Mouse (Mus musculus): Measurements from ENCODE around the gene Slc7a6. TPM values are rescaled to one million over a fixed set of nuclear protein-coding genes. Genes with fewer than 3 reads are reported as not detected.

Slc7a6 gene
- 8.3 and 9.4 TPM in 2 replicates for polyA plus RNA-seq (2012; ENCODE audit: insufficient read depth, insufficient read length, missing spikeins)

- Histone ChIP-seq H3K27ac (ENCODE audit: insufficient read depth, low read depth, low read length) (peak within 1 kb of the TSS; percentile 38), H3K4me3 (ENCODE audit: insufficient read depth, low read length) (peak within 1 kb of the TSS; percentile 79), H3K4me1 (ENCODE audit: control insufficient read depth, insufficient read depth, low read length) (peaks cover 16% of the 10 kb centered on the region)
- no peak for TF ChIP-seq POLR2A (IDR thresholded peaks at IDR 0.05; ENCODE audit: borderline replicate concordance, low read depth, low read length)
- TF ChIP-seq CTCF (IDR thresholded peaks at IDR 0.05; ENCODE audit: low read depth, low read length) = no peak
These were observed at the start of gene Slc7a6 for GRCm38 (mm10) chr8:106168356-106169016. Slc7a6 (plus strand) TSS chr8:106168857.

DNA sequence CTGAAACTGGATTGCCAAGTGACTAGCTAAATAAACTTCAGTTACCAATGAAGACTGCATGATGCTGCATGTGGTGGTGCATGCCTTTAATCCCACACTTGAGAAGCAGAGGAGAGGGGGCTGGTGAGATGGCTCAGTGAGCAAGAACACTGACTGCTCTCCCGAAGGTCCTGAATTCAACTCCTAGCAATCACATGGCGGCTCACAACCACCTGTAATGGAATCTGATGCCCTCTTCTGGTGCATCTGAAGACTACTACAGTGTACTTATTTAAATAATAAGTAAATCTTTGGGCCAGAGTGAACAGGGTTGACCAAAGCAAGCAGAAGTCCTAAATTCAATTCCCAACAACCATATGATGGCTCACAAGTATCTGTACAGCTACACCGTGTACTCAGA lies 45.2 kb upstream of the Slc7a6 start:
- no peak overlapping the region for H3K27ac ChIP-seq (ENCODE audit: insufficient read depth, low read depth, low read length)
- TF ChIP-seq CTCF (IDR thresholded peaks at IDR 0.05; ENCODE audit: low read depth, low read length) = no peak
- no peak for TF ChIP-seq POLR2A (IDR thresholded peaks at IDR 0.05; ENCODE audit: borderline replicate concordance, low read depth, low read length)
- H3K4me1 ChIP-seq (ENCODE audit: control insufficient read depth, insufficient read depth, low read length) = peaks cover 10% of the 10 kb centered on the region
- H3K4me3 ChIP-seq (ENCODE audit: insufficient read depth, low read length) = no peak overlapping the region

DNA sequence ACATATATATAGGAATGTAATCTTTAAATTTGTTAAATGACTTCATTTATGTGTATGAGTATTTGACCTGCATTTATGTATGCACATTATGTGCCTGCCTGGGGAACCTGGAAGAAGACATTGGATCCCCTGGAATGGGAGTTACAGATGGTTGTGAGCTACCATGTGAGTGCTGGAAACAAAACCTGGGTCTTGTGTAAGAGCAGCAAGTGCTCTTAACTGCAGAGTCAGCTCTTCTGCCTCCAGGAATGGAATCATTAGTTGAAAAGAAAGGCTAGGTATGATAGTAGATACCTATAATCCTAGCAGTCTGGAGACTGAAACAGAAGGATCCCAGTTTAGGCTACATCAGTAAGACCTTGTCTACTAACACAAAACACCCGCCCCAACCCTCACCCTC lies 42.6 kb upstream of the Slc7a6 start:
- Histone ChIP-seq H3K4me3 (ENCODE audit: insufficient read depth, low read length) (no peak overlapping the region), H3K27ac (ENCODE audit: insufficient read depth, low read depth, low read length) (no peak overlapping the region), H3K4me1 (ENCODE audit: control insufficient read depth, insufficient read depth, low read length) (peaks cover 10% of the 10 kb centered on the region)
- TF ChIP-seq POLR2A (IDR thresholded peaks at IDR 0.05; ENCODE audit: borderline replicate concordance, low read depth, low read length) (no peak), CTCF (IDR thresholded peaks at IDR 0.05; ENCODE audit: low read depth, low read length) (no peak)

DNA sequence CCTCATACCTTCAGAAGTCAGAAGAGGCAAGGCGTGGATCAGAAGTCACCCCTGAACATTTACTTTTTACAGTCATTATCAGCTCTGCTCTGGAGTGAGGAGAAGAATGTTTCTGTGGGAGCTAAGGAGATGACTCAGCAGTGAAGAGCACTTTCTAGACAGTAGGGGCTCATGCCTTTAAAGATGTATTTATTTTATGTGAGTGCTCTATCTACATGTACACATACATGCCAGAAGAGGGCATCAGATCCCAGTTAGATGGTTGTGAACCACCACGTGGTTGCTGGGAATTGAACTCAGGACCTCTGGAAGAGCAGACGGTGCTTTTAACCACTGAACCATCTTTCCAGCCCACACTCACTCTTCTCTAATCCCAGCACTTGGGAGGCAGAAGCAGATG lies 41.6 kb upstream of the Slc7a6 start:
- Histone ChIP-seq H3K4me3 (ENCODE audit: insufficient read depth, low read length) (no peak overlapping the region), H3K27ac (ENCODE audit: insufficient read depth, low read depth, low read length) (no peak overlapping the region), H3K4me1 (ENCODE audit: control insufficient read depth, insufficient read depth, low read length) (peaks cover 10% of the 10 kb centered on the region)
- TF ChIP-seq POLR2A (IDR thresholded peaks at IDR 0.05; ENCODE audit: borderline replicate concordance, low read depth, low read length) (no peak), CTCF (IDR thresholded peaks at IDR 0.05; ENCODE audit: low read depth, low read length) (no peak)

DNA sequence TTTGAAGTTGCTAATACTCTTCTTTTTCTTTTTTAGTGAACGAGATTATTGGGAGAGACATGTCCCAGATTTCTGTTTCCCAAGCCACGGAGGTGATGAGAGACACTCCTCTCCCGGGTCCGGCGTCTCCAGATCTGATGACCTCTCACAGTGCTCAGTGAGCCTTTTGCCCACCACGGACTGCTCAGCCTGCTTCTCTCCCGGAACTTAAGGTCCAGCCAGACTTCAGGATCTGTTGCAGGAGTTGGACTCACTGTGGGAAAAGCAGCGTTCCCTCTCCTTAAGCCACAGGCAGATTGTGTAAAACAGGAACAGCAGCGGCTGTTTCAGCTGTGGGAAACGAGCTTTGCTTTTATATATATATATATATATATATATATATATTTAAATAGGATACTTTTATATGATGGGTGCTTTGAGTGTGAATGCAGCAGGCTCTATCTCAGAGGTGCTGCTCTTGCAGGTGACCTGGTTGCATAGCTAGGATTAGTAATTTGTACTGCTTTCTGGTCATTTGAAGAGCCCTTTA lies 40.7 kb upstream of the Slc7a6 start:
- H3K4me1 ChIP-seq (ENCODE audit: control insufficient read depth, insufficient read depth, low read length) = peaks cover 10% of the 10 kb centered on the region
- no peak overlapping the region for H3K4me3 ChIP-seq (ENCODE audit: insufficient read depth, low read length)
- TF ChIP-seq CTCF (IDR thresholded peaks at IDR 0.05; ENCODE audit: low read depth, low read length) = no peak
- no peak for TF ChIP-seq POLR2A (IDR thresholded peaks at IDR 0.05; ENCODE audit: borderline replicate concordance, low read depth, low read length)
- H3K27ac ChIP-seq (ENCODE audit: insufficient read depth, low read depth, low read length) = no peak overlapping the region

GRCm38 (mm10) chr8:106129232-106129930 lies 39.3 kb upstream of the Slc7a6 start:
- H3K27ac ChIP-seq (ENCODE audit: insufficient read depth, low read depth, low read length) = no peak overlapping the region

GRCm38 (mm10) chr8:106129997-106130396 lies 38.7 kb upstream of the Slc7a6 start:
- Histone ChIP-seq H3K27ac (ENCODE audit: insufficient read depth, low read depth, low read length) (no peak overlapping the region), H3K4me1 (ENCODE audit: control insufficient read depth, insufficient read depth, low read length) (peaks cover 9% of the 10 kb centered on the region), H3K4me3 (ENCODE audit: insufficient read depth, low read length) (no peak overlapping the region)
- TF ChIP-seq CTCF (IDR thresholded peaks at IDR 0.05; ENCODE audit: low read depth, low read length) (no peak), POLR2A (IDR thresholded peaks at IDR 0.05; ENCODE audit: borderline replicate concordance, low read depth, low read length) (no peak)

More at GRCm38 (mm10) chr8:106129232-106129930, 39.3 kb upstream of the Slc7a6 start:
- H3K4me1 ChIP-seq (ENCODE audit: control insufficient read depth, insufficient read depth, low read length) = peaks cover 9% of the 10 kb centered on the region
- no peak overlapping the region for H3K4me3 ChIP-seq (ENCODE audit: insufficient read depth, low read length)
- TF ChIP-seq POLR2A (IDR thresholded peaks at IDR 0.05; ENCODE audit: borderline replicate concordance, low read depth, low read length) (no peak), CTCF (IDR thresholded peaks at IDR 0.05; ENCODE audit: low read depth, low read length) (no peak)

- Histone ChIP-seq H3K27ac (ENCODE audit: insufficient read depth, low read depth, low read length) (no peak overlapping the region), H3K4me1 (ENCODE audit: control insufficient read depth, insufficient read depth, low read length) (peaks cover 9% of the 10 kb centered on the region), H3K4me3 (ENCODE audit: insufficient read depth, low read length) (no peak overlapping the region)
- TF ChIP-seq POLR2A (IDR thresholded peaks at IDR 0.05; ENCODE audit: borderline replicate concordance, low read depth, low read length) = no peak
- TF ChIP-seq CTCF (IDR thresholded peaks at IDR 0.05; ENCODE audit: low read depth, low read length) = no peak
These were observed 38.2 kb upstream of the Slc7a6 start for GRCm38 (mm10) chr8:106130505-106130904.

DNA sequence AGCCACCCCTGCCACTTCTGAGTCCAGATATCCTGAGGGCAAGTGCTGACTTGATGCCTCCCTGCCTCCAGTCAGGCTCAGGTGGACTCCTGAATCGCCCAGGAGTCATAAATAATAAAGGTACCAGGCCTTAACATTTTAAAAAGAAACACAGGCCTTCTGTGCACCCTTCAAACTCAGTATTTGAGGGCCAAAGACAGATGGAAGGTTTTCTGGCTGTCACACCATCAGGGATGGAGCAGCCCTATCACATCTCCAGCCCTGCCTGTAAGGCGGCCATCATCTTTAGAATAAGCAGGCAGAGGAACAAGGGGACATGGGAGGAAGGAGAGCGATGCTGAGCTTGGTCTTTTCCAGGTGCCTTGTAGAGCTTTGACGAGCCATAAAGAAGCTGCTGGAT lies 37.6 kb upstream of the Slc7a6 start:
- TF ChIP-seq POLR2A (IDR thresholded peaks at IDR 0.05; ENCODE audit: borderline replicate concordance, low read depth, low read length) (no peak), CTCF (IDR thresholded peaks at IDR 0.05; ENCODE audit: low read depth, low read length) (no peak)
- H3K4me3 ChIP-seq (ENCODE audit: insufficient read depth, low read length) = no peak overlapping the region
- H3K27ac ChIP-seq (ENCODE audit: insufficient read depth, low read depth, low read length) = no peak overlapping the region
- H3K4me1 ChIP-seq (ENCODE audit: control insufficient read depth, insufficient read depth, low read length) = peaks cover 5% of the 10 kb centered on the region
